Mouse (Mus musculus): ENCODE data around the gene Eef2. TPM values are rescaled to one million over a fixed set of nuclear protein-coding genes. Genes with fewer than 3 reads are reported as not detected.
"Not testable (repeated sequence)": the region's sequence is repeated elsewhere in the genome, so short reads cannot be mapped to it uniquely, and the experiment has no call there.

The Eef2 gene
- polyA plus RNA-seq, 1 experiment from 2014 or later, result 597 TPM

- Histone ChIP-seq H3K4me2 (no peak overlapping the region), H3K36me3 (peaks cover 90% of the 10 kb centered on the region), H3K27me3 (no peaks in the 10 kb centered on the region), H3K4me1 (no peaks in the 10 kb centered on the region), H3K27ac (peak overlapping the region; percentile 24; the same call in 1 of the 2 replicates), H3K9ac (no peak overlapping the region), H3K4me3 (replicated peaks) (no peak overlapping the region), H3K9me3 (replicated peaks) (no peaks in the 10 kb centered on the region)
- 66% methylated on average over 12 of the region's 12 CpGs for WGBS
- ATAC-seq (replicated peaks; ENCODE audit: low FRiP score), result 0 out of 2 replicates have a peak, but pooled peaks have one; percentile 29
These were observed 23.8 kb upstream of the Eef2 start for GRCm38 (mm10) chr10:81152609-81153008.

GRCm38 (mm10) chr10:81154313-81154712 is 22.1 kb upstream of the Eef2 start:
- Histone ChIP-seq H3K9ac (no peak overlapping the region), H3K9me3 (replicated peaks) (no peaks in the 10 kb centered on the region), H3K27me3 (no peaks in the 10 kb centered on the region), H3K36me3 (peaks cover 88% of the 10 kb centered on the region), H3K27ac (no peak overlapping the region), H3K4me1 (no peaks in the 10 kb centered on the region), H3K4me2 (no peak overlapping the region), H3K4me3 (replicated peaks) (no peak overlapping the region)
- ATAC-seq (replicated peaks; ENCODE audit: low FRiP score), result no peak
- WGBS, result 91% methylated on average over 12 of the region's 12 CpGs

- Histone ChIP-seq H3K4me3 (replicated peaks) (no peak overlapping the region), H3K4me1 (no peaks in the 10 kb centered on the region), H3K4me2 (no peak overlapping the region), H3K27ac (no peak overlapping the region), H3K9ac (no peak overlapping the region), H3K36me3 (peaks cover 85% of the 10 kb centered on the region), H3K9me3 (replicated peaks) (no peaks in the 10 kb centered on the region), H3K27me3 (no peaks in the 10 kb centered on the region)
- ATAC-seq (replicated peaks; ENCODE audit: low FRiP score), result no peak
- WGBS, result 80% methylated on average over 6 of the region's 6 CpGs
These were observed 21.7 kb upstream of the Eef2 start for GRCm38 (mm10) chr10:81154736-81155135.

GRCm38 (mm10) chr10:81161602-81162317 is 14.7 kb upstream of the Eef2 start:
- 0 out of 2 replicates have a peak overlapping the region, but pooled peaks have one; percentile 3 for H3K27ac ChIP-seq
- H3K27me3 ChIP-seq, result no peaks in the 10 kb centered on the region
- peaks cover 78% of the 10 kb centered on the region for H3K36me3 ChIP-seq
- H3K4me1 ChIP-seq, result peaks cover 32% of the 10 kb centered on the region
- no peak overlapping the region for H3K4me2 ChIP-seq
- no peak overlapping the region for H3K9ac ChIP-seq
- no peaks in the 10 kb centered on the region for H3K9me3 ChIP-seq (replicated peaks)
- WGBS, result 45% methylated on average over 8 of the region's 8 CpGs
- no peak; the same call in 1 of the 2 replicates for ATAC-seq (replicated peaks; ENCODE audit: low FRiP score)
- H3K4me3 ChIP-seq (replicated peaks), result no peak overlapping the region

- no peaks in the 10 kb centered on the region for H3K9me3 ChIP-seq (replicated peaks)
- no peak overlapping the region for H3K4me3 ChIP-seq (replicated peaks)
- peaks cover 72% of the 10 kb centered on the region for H3K36me3 ChIP-seq
- H3K4me1 ChIP-seq, result peaks cover 37% of the 10 kb centered on the region
- no peak overlapping the region for H3K4me2 ChIP-seq
- no peaks in the 10 kb centered on the region for H3K27me3 ChIP-seq
- no peak for ATAC-seq (replicated peaks; ENCODE audit: low FRiP score)
- no peak overlapping the region for H3K9ac ChIP-seq
- H3K27ac ChIP-seq, result 0 out of 2 replicates have a peak overlapping the region, but pooled peaks have one; percentile 3
- 50% methylated on average over 2 of the region's 2 CpGs for WGBS
These were observed 14.1 kb upstream of the Eef2 start for GRCm38 (mm10) chr10:81162318-81162652.

- no peak for ATAC-seq (replicated peaks; ENCODE audit: low FRiP score)
- 36% methylated on average over 8 of the region's 8 CpGs for WGBS
- no peak overlapping the region for H3K4me3 ChIP-seq (replicated peaks)
These were observed 11.3 kb upstream of the Eef2 start for GRCm38 (mm10) chr10:81165118-81165517.

GRCm38 (mm10) chr10:81167200-81168086 is 9.0 kb upstream of the Eef2 start, which contains the start of gene Pias4:
Pias4 (minus strand) TSS chr10:81167923.
- peak within 1 kb of the TSS; percentile 86 for H3K9ac ChIP-seq
- peaks cover 41% of the 10 kb centered on the region for H3K4me1 ChIP-seq
- H3K4me2 ChIP-seq, result peak within 1 kb of the TSS; percentile 89
- ATAC-seq (replicated peaks; ENCODE audit: low FRiP score), result peak; percentile 88
- H3K27me3 ChIP-seq, result no peaks in the 10 kb centered on the region
- H3K27ac ChIP-seq, result peak within 1 kb of the TSS; percentile 90
- peaks cover 25% of the 10 kb centered on the region for H3K36me3 ChIP-seq
- no peaks in the 10 kb centered on the region for H3K9me3 ChIP-seq (replicated peaks)
- peak within 1 kb of the TSS; percentile 91 for H3K4me3 ChIP-seq (replicated peaks)
- under 1% methylated on average over 57 of the region's 64 CpGs for WGBS

More at GRCm38 (mm10) chr10:81165118-81165517, 11.3 kb upstream of the Eef2 start:
- Histone ChIP-seq H3K36me3 (peaks cover 49% of the 10 kb centered on the region), H3K4me1 (peaks cover 52% of the 10 kb centered on the region), H3K27me3 (no peaks in the 10 kb centered on the region), H3K27ac (no peak overlapping the region), H3K4me2 (no peak overlapping the region), H3K9ac (no peak overlapping the region), H3K9me3 (replicated peaks) (no peaks in the 10 kb centered on the region)

GRCm38 (mm10) chr10:81168087-81168431 is 8.4 kb upstream of the Eef2 start:
- peaks cover 42% of the 10 kb centered on the region for H3K4me1 ChIP-seq
- ATAC-seq (replicated peaks; ENCODE audit: low FRiP score), result peak; percentile 64
- H3K36me3 ChIP-seq, result peaks cover 19% of the 10 kb centered on the region
- peak overlapping the region; percentile 89 for H3K4me2 ChIP-seq
- peak overlapping the region; percentile 91 for H3K4me3 ChIP-seq (replicated peaks)
- H3K9me3 ChIP-seq (replicated peaks), result no peaks in the 10 kb centered on the region
- 8% methylated on average over 5 of the region's 5 CpGs for WGBS
- peak overlapping the region; percentile 52 for H3K9ac ChIP-seq
- H3K27me3 ChIP-seq, result no peaks in the 10 kb centered on the region
- H3K27ac ChIP-seq, result peak overlapping the region; percentile 90

- 2% methylated on average over 29 of the region's 29 CpGs for WGBS
- no peaks in the 10 kb centered on the region for H3K27me3 ChIP-seq
- H3K4me1 ChIP-seq, result peaks cover 48% of the 10 kb centered on the region
- ATAC-seq (replicated peaks; ENCODE audit: low FRiP score), result peak; percentile 60
- peaks cover 13% of the 10 kb centered on the region for H3K36me3 ChIP-seq
- H3K4me3 ChIP-seq (replicated peaks), result peak overlapping the region; percentile 91
- peak overlapping the region; percentile 52 for H3K9ac ChIP-seq
- H3K4me2 ChIP-seq, result peak overlapping the region; percentile 89
- peak overlapping the region; percentile 90 for H3K27ac ChIP-seq
- no peaks in the 10 kb centered on the region for H3K9me3 ChIP-seq (replicated peaks)
These were observed 7.7 kb upstream of the Eef2 start for GRCm38 (mm10) chr10:81168521-81169244.

GRCm38 (mm10) chr10:81169411-81169900 is 7.0 kb upstream of the Eef2 start:
- H3K9ac ChIP-seq; H3K36me3 ChIP-seq; H3K27me3 ChIP-seq; ATAC-seq (replicated peaks; ENCODE audit: low FRiP score); H3K9me3 ChIP-seq (replicated peaks): not testable (repeated sequence)
- peak overlapping the region; percentile 82 for H3K27ac ChIP-seq
- H3K4me3 ChIP-seq (replicated peaks), result peak overlapping the region; percentile 9
- 50% methylated on average over 6 of the region's 14 CpGs for WGBS
- H3K4me2 ChIP-seq, result peak overlapping the region; percentile 89; the same call in 1 of the 2 replicates
- peaks cover 54% of the 10 kb centered on the region for H3K4me1 ChIP-seq

GRCm38 (mm10) chr10:81173132-81173531 is 3.3 kb upstream of the Eef2 start:
- peak overlapping the region; percentile 86 for H3K27ac ChIP-seq
- no peak for ATAC-seq (replicated peaks; ENCODE audit: low FRiP score)
- H3K36me3 ChIP-seq, result peaks cover 8% of the 10 kb centered on the region
- no peak overlapping the region for H3K9ac ChIP-seq
- 8% methylated on average over 21 of the region's 21 CpGs for WGBS
- peak overlapping the region; percentile 46 for H3K4me2 ChIP-seq
- H3K27me3 ChIP-seq, result no peaks in the 10 kb centered on the region
- 0 out of 2 replicates have a peak overlapping the region, but pooled peaks have one; percentile 2 for H3K4me3 ChIP-seq (replicated peaks)
- peaks cover 53% of the 10 kb centered on the region for H3K4me1 ChIP-seq
- no peaks in the 10 kb centered on the region for H3K9me3 ChIP-seq (replicated peaks)
